Mouse (Mus musculus) thymus, postnatal 36 days (tissue): ENCODE data around the gene Pxn.
"Not testable (repeated sequence)": the region's sequence is repeated elsewhere in the genome, so short reads cannot be mapped to it uniquely, and the experiment has no call there.

ENCODE experiments used
- DNase-seq, 2 experiments: peaks; one replicate each; pipeline ENCODE4 v3.0.0; 2022; ENCODE audit warnings: mixed read lengths in 2 of 2

Pxn gene

GRCm38 (mm10) chr5:115509790-115510689 lies 3.6 kb downstream of the Pxn start:
- DNase-seq = peak in 1 of 2 experiments; percentile 16

GRCm38 (mm10) chr5:115512375-115512774 lies 5.9 kb downstream of the Pxn start:
- no peak for DNase-seq

- DNase-seq = no peak
Measured at GRCm38 (mm10) chr5:115513246-115513645, 6.8 kb downstream of the Pxn start.

GRCm38 (mm10) chr5:115513721-115514120 lies 7.2 kb downstream of the Pxn start:
- DNase-seq = no peak

- DNase-seq = no peak
Measured at GRCm38 (mm10) chr5:115514346-115514745, 7.9 kb downstream of the Pxn start.

GRCm38 (mm10) chr5:115514896-115515587 lies 8.6 kb downstream of the Pxn start:
- peak in 1 of 2 experiments; percentile 20 for DNase-seq

GRCm38 (mm10) chr5:115516081-115516907 lies 9.8 kb downstream of the Pxn start:
- peak; percentile 51 to 64 for DNase-seq

- DNase-seq = no peak
Measured at GRCm38 (mm10) chr5:115516908-115517307, 10.4 kb downstream of the Pxn start.

GRCm38 (mm10) chr5:115517501-115517900 lies 11.0 kb downstream of the Pxn start:
- peak in 1 of 2 experiments; percentile 38 for DNase-seq

- DNase-seq = not testable (repeated sequence)
Measured at GRCm38 (mm10) chr5:115518214-115518613, 11.7 kb downstream of the Pxn start.

GRCm38 (mm10) chr5:115520325-115520869 lies 13.9 kb downstream of the Pxn start:
- DNase-seq = no peak

- peak; percentile 66 to 76 for DNase-seq
Measured at GRCm38 (mm10) chr5:115521553-115522461, 15.3 kb downstream of the Pxn start.

- no peak for DNase-seq
Measured at GRCm38 (mm10) chr5:115522531-115522930, 16.1 kb downstream of the Pxn start.

- no peak for DNase-seq
Measured at GRCm38 (mm10) chr5:115522981-115523499, 16.6 kb downstream of the Pxn start.

GRCm38 (mm10) chr5:115523971-115524370 lies 17.5 kb downstream of the Pxn start:
- no peak for DNase-seq

- no peak for DNase-seq
Measured at GRCm38 (mm10) chr5:115524471-115524870, 18.0 kb downstream of the Pxn start.

GRCm38 (mm10) chr5:115525416-115525815 lies 18.9 kb downstream of the Pxn start:
- DNase-seq = no peak

GRCm38 (mm10) chr5:115525943-115526342 lies 19.5 kb downstream of the Pxn start:
- DNase-seq = no peak

GRCm38 (mm10) chr5:115526456-115527202 lies 20.2 kb downstream of the Pxn start:
- no peak for DNase-seq

GRCm38 (mm10) chr5:115528128-115528527 lies 21.7 kb downstream of the Pxn start:
- DNase-seq = no peak

GRCm38 (mm10) chr5:115529364-115529741 lies 22.9 kb downstream of the Pxn start:
- no peak for DNase-seq
